Mouse (Mus musculus): ENCODE measurements around the gene Zbtb3. TPM values are rescaled to one million over a fixed set of nuclear protein-coding genes. Genes with fewer than 3 reads are reported as not detected.
"Not testable (repeated sequence)": the region's sequence is repeated elsewhere in the genome, so short reads cannot be mapped to it uniquely, and the experiment has no call there.

Gene Zbtb3
- polyA plus RNA-seq, 1 experiment from 2014 or later: 2.0 TPM

GRCm38 (mm10) chr19:8822696-8823095, 20.3 kb downstream of the Zbtb3 start:
- no peak overlapping the region for H3K27ac ChIP-seq (ENCODE audit: low read depth, low read length)
- peaks cover 5% of the 10 kb centered on the region; the same call in 1 of the 2 replicates for H3K4me1 ChIP-seq (replicated peaks; ENCODE audit: control insufficient read depth, insufficient read depth, low read length)
- no peaks in the 10 kb centered on the region for H3K27me3 ChIP-seq (replicated peaks; ENCODE audit: control insufficient read depth, insufficient read depth, low read length)
- peaks cover 43% of the 10 kb centered on the region for H3K36me3 ChIP-seq (ENCODE audit: control insufficient read depth, insufficient read depth)
- H3K4me3 ChIP-seq (ENCODE audit: low read depth, low read length): peak overlapping the region; percentile 97; the same call in 1 of the 2 replicates
- TF ChIP-seq CTCF (IDR thresholded peaks at IDR 0.05; ENCODE audit: low read depth): no peak
- H3K9ac ChIP-seq (ENCODE audit: low read depth, low read length): no peak overlapping the region
- WGBS: 56% methylated on average over 8 of the region's 8 CpGs
- ATAC-seq: no peak
- H3K9me3 ChIP-seq (ENCODE audit: control insufficient read depth): no peaks in the 10 kb centered on the region
- H3K4me2 ChIP-seq (replicated peaks; ENCODE audit: low read depth): peak overlapping the region; percentile 80

DNA sequence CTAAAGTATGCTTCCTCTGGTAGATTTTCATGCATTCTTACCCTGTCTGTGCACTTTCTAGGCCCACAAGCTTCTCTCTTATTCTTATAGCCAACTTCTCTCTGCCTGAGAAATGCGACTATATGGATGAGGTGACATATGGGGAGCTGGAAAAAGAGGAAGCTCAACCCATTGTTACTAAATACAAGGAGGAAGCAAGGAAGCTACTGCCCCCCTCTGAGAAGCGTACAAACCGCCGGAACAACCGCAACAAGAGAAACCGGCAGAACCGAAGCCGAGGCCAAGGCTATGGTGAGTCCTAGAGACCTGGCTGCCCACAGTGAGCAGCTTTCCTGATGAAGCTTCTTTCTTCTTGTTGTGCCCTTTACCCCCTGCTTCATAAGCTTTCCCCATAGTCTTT, 27.3 kb downstream of the Zbtb3 start, which contains the start of gene AC129217.1:
TSS of gene AC129217.1 (plus strand) at position 114 of the 400 bp plus-strand sequence.
- Histone ChIP-seq H3K27me3 (replicated peaks; ENCODE audit: control insufficient read depth, insufficient read depth, low read length) (no peaks in the 10 kb centered on the region), H3K4me1 (replicated peaks; ENCODE audit: control insufficient read depth, insufficient read depth, low read length) (no peaks in the 10 kb centered on the region), H3K4me2 (replicated peaks; ENCODE audit: low read depth) (no peak within 1 kb of the TSS), H3K4me3 (ENCODE audit: low read depth, low read length) (no peak within 1 kb of the TSS), H3K36me3 (ENCODE audit: control insufficient read depth, insufficient read depth) (peaks cover 88% of the 10 kb centered on the region), H3K27ac (ENCODE audit: low read depth, low read length) (no peak within 1 kb of the TSS), H3K9ac (ENCODE audit: low read depth, low read length) (no peak within 1 kb of the TSS), H3K9me3 (ENCODE audit: control insufficient read depth) (no peaks in the 10 kb centered on the region)
- ATAC-seq: no peak
- no peak for TF ChIP-seq CTCF (IDR thresholded peaks at IDR 0.05; ENCODE audit: low read depth)
- WGBS: 86% methylated on average over 8 of the region's 8 CpGs

DNA sequence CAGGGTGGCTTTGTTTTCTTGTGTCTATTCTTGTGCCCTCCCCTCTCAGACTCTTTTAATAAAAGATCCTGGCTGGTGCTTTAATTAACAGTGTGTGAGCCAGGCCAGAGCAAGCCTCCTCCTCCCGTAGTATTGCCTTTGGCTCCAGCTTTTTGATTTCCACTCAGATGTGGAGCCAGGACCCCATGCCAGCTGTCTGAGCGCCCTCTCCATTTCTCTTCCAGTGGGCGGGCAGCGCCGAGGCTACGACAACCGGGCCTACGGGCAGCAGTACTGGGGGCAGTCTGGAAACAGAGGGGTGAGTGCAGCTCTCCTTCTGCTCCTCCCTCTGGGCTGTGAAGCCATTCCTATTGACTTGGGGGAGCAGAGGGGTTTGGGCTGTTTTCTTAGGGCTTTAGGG, 28.3 kb downstream of the Zbtb3 start:
- H3K36me3 ChIP-seq (ENCODE audit: control insufficient read depth, insufficient read depth): peaks cover 87% of the 10 kb centered on the region
- no peak for ATAC-seq
- 87% methylated on average over 8 of the region's 8 CpGs for WGBS

DNA sequence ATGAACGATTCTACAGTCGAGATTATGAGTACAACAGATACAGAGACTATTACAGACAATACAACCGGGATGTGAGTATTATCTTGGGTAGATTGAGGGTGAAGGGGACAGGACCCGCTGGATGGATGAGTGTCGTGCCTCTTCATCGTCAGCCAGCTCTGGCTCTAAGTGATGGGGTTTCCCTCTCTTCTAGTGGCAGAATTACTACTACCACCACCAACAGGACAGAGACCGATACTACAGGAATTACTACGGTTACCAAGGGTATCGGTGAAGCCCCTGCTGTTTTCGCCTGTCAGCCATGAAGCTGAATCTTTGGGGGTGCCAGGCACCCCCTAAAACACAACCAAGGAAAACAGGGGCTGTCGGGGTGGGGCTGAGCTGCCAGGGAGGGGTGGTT, 28.9 kb downstream of the Zbtb3 start:
- no peak overlapping the region for H3K4me2 ChIP-seq (replicated peaks; ENCODE audit: low read depth)
- H3K4me1 ChIP-seq (replicated peaks; ENCODE audit: control insufficient read depth, insufficient read depth, low read length): no peaks in the 10 kb centered on the region
- H3K9me3 ChIP-seq (ENCODE audit: control insufficient read depth): no peaks in the 10 kb centered on the region
- H3K9ac ChIP-seq (ENCODE audit: low read depth, low read length): no peak overlapping the region
- no peak for TF ChIP-seq CTCF (IDR thresholded peaks at IDR 0.05; ENCODE audit: low read depth)
- peaks cover 82% of the 10 kb centered on the region for H3K36me3 ChIP-seq (ENCODE audit: control insufficient read depth, insufficient read depth)
- no peak for ATAC-seq
- H3K4me3 ChIP-seq (ENCODE audit: low read depth, low read length): no peak overlapping the region
- 84% methylated on average over 11 of the region's 11 CpGs for WGBS
- no peaks in the 10 kb centered on the region for H3K27me3 ChIP-seq (replicated peaks; ENCODE audit: control insufficient read depth, insufficient read depth, low read length)
- H3K27ac ChIP-seq (ENCODE audit: low read depth, low read length): no peak overlapping the region

More for the DNA sequence above, 28.3 kb downstream of the Zbtb3 start:
- Histone ChIP-seq H3K27me3 (replicated peaks; ENCODE audit: control insufficient read depth, insufficient read depth, low read length) (no peaks in the 10 kb centered on the region), H3K9me3 (ENCODE audit: control insufficient read depth) (no peaks in the 10 kb centered on the region), H3K27ac (ENCODE audit: low read depth, low read length) (no peak overlapping the region), H3K4me1 (replicated peaks; ENCODE audit: control insufficient read depth, insufficient read depth, low read length) (no peaks in the 10 kb centered on the region), H3K9ac (ENCODE audit: low read depth, low read length) (no peak overlapping the region), H3K4me3 (ENCODE audit: low read depth, low read length) (no peak overlapping the region), H3K4me2 (replicated peaks; ENCODE audit: low read depth) (no peak overlapping the region)
- no peak for TF ChIP-seq CTCF (IDR thresholded peaks at IDR 0.05; ENCODE audit: low read depth)

DNA sequence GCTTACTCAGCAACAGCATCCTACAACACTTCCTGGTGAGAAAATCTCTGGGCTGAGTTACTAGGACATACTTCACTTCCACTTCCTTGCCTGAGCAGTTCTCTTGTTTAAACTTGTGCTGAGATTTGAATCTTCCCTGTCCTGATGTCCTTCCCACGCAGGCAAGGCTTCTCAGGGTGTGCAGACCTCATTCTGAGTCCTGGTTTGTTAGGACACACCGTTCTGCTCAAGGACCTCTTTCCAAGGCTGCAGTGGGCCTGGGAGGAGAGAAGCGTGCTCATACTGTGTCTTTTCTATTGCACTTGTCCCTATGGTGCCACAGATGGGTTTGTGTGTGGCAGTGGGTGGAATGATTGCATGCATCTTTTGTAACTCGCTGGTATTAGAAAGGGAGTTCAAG, 30.6 kb downstream of the Zbtb3 start:
- no peak overlapping the region for H3K9ac ChIP-seq (ENCODE audit: low read depth, low read length)
- no peak overlapping the region for H3K27ac ChIP-seq (ENCODE audit: low read depth, low read length)
- ATAC-seq: no peak
- no peak overlapping the region for H3K4me2 ChIP-seq (replicated peaks; ENCODE audit: low read depth)
- H3K9me3 ChIP-seq (ENCODE audit: control insufficient read depth): no peaks in the 10 kb centered on the region
- no peaks in the 10 kb centered on the region for H3K27me3 ChIP-seq (replicated peaks; ENCODE audit: control insufficient read depth, insufficient read depth, low read length)
- 89% methylated on average over 4 of the region's 4 CpGs for WGBS
- no peak overlapping the region for H3K4me3 ChIP-seq (ENCODE audit: low read depth, low read length)
- H3K4me1 ChIP-seq (replicated peaks; ENCODE audit: control insufficient read depth, insufficient read depth, low read length): no peaks in the 10 kb centered on the region
- TF ChIP-seq CTCF (IDR thresholded peaks at IDR 0.05; ENCODE audit: low read depth): no peak
- peaks cover 67% of the 10 kb centered on the region for H3K36me3 ChIP-seq (ENCODE audit: control insufficient read depth, insufficient read depth)

GRCm38 (mm10) chr19:8836327-8836726, 34.0 kb downstream of the Zbtb3 start:
- not testable (repeated sequence) for ATAC-seq; H3K9ac ChIP-seq (ENCODE audit: low read depth, low read length); H3K27me3 ChIP-seq (replicated peaks; ENCODE audit: control insufficient read depth, insufficient read depth, low read length); H3K4me2 ChIP-seq (replicated peaks; ENCODE audit: low read depth); H3K27ac ChIP-seq (ENCODE audit: low read depth, low read length); H3K4me1 ChIP-seq (replicated peaks; ENCODE audit: control insufficient read depth, insufficient read depth, low read length); H3K4me3 ChIP-seq (ENCODE audit: low read depth, low read length); H3K9me3 ChIP-seq (ENCODE audit: control insufficient read depth)
- WGBS: 92% methylated on average over 10 of the region's 10 CpGs
- H3K36me3 ChIP-seq (ENCODE audit: control insufficient read depth, insufficient read depth): peaks cover 34% of the 10 kb centered on the region
